Mouse (Mus musculus) regulatory T cell (primary cell): ENCODE measurements at regions not wholly inside any gene's neighbourhood (a gene's known extent, or its start where the extent isn't known, plus 50 kb on each side); places are given as distances from the start of the nearest gene placed in this dataset.

Source experiments
- in situ Hi-C: fragments of 300-600 bp; cut with MboI, MseI; formaldehyde crosslinking; loops from one replicate; pipeline ENCODE4 v1.15.1; 2025; ENCODE audit warnings: high pct_unique_total_duplicates

- in situ Hi-C loops = no loop called here
Measured at GRCm38 (mm10) chr3:105130228-105130627, 63.6 kb downstream of the 4930564D02Rik start.

GRCm38 (mm10) chr3:105131053-105131452 lies 64.4 kb downstream of the 4930564D02Rik start:
- in situ Hi-C loops = no loop called here

GRCm38 (mm10) chr3:105133011-105133410 lies 66.4 kb downstream of the 4930564D02Rik start:
- in situ Hi-C loops = no loop called here

- in situ Hi-C loops = loop anchor here (5.0 kb wide), 1 partner anchor 44 kb away; no protein-coding TSS in a partner anchor
Measured at GRCm38 (mm10) chr3:105141170-105141971, 74.7 kb downstream of the 4930564D02Rik start.

- in situ Hi-C loops = loop anchor here (5.0 kb wide), 1 partner anchor 45 kb away; no protein-coding TSS in a partner anchor
Measured at GRCm38 (mm10) chr3:105142631-105143030, 76.0 kb downstream of the 4930564D02Rik start.

GRCm38 (mm10) chr3:105151475-105152157 lies 85.0 kb downstream of the 4930564D02Rik start:
- in situ Hi-C loops = no loop called here

- in situ Hi-C loops = no loop called here
Measured at GRCm38 (mm10) chr3:105152158-105152541, 85.5 kb downstream of the 4930564D02Rik start.

- in situ Hi-C loops = no loop called here
Measured at GRCm38 (mm10) chr3:105158376-105158775, 91.7 kb downstream of the 4930564D02Rik start.

GRCm38 (mm10) chr3:105165355-105165754 lies 98.7 kb downstream of the 4930564D02Rik start:
- in situ Hi-C loops = no loop called here

- in situ Hi-C loops = no loop called here
Measured at GRCm38 (mm10) chr3:105169117-105169516, 102.5 kb downstream of the 4930564D02Rik start.

GRCm38 (mm10) chr3:105171527-105171926 lies 104.9 kb downstream of the 4930564D02Rik start:
- in situ Hi-C loops = loop anchor here (10.0 kb wide), 1 partner anchor 57 kb away; no protein-coding TSS in a partner anchor

- in situ Hi-C loops = loop anchor here (10.0 kb wide), 1 partner anchor 57 kb away; no protein-coding TSS in a partner anchor
Measured at GRCm38 (mm10) chr3:105172054-105172453, 105.4 kb downstream of the 4930564D02Rik start.

GRCm38 (mm10) chr3:105191303-105191702 lies 124.7 kb downstream of the 4930564D02Rik start:
- in situ Hi-C loops = no loop called here

GRCm38 (mm10) chr3:105191830-105192229 lies 125.2 kb downstream of the 4930564D02Rik start:
- in situ Hi-C loops = no loop called here

- in situ Hi-C loops = no loop called here
Measured at GRCm38 (mm10) chr3:105200735-105201134, 134.1 kb downstream of the 4930564D02Rik start.

- in situ Hi-C loops = no loop called here
Measured at GRCm38 (mm10) chr3:105209164-105209563, 142.5 kb downstream of the 4930564D02Rik start.

GRCm38 (mm10) chr3:105211023-105211422 lies 144.4 kb downstream of the 4930564D02Rik start:
- in situ Hi-C loops = no loop called here

GRCm38 (mm10) chr3:105211726-105212125 lies 145.1 kb downstream of the 4930564D02Rik start:
- in situ Hi-C loops = no loop called here

- in situ Hi-C loops = no loop called here
Measured at GRCm38 (mm10) chr3:105214867-105215266, 148.2 kb downstream of the 4930564D02Rik start.

- in situ Hi-C loops = no loop called here
Measured at GRCm38 (mm10) chr3:105215729-105216128, 149.1 kb downstream of the 4930564D02Rik start.

- in situ Hi-C loops = no loop called here
Measured at GRCm38 (mm10) chr3:105219630-105220029, 153.0 kb downstream of the 4930564D02Rik start.

- in situ Hi-C loops = no loop called here
Measured at GRCm38 (mm10) chr3:105220641-105221040, 154.0 kb downstream of the 4930564D02Rik start.

- in situ Hi-C loops = no loop called here
Measured at GRCm38 (mm10) chr3:105222925-105223324, 156.3 kb downstream of the 4930564D02Rik start.
